Mouse (Mus musculus) ES-Bruce4 (cell line): Measurements from ENCODE around the gene Rimkla.

Experiments used
- CTCF ChIP-seq: IDR thresholded peaks from one replicate; pipeline ENCODE4 v1.8.1; 2011; ENCODE audit warnings: low read depth, low read length
- EP300 ChIP-seq: IDR thresholded peaks from 2 replicates; pipeline ENCODE4 v1.6.1; 2011; ENCODE audit warnings: low read depth, low read length; ENCODE audit not compliant: insufficient read depth

DNA sequence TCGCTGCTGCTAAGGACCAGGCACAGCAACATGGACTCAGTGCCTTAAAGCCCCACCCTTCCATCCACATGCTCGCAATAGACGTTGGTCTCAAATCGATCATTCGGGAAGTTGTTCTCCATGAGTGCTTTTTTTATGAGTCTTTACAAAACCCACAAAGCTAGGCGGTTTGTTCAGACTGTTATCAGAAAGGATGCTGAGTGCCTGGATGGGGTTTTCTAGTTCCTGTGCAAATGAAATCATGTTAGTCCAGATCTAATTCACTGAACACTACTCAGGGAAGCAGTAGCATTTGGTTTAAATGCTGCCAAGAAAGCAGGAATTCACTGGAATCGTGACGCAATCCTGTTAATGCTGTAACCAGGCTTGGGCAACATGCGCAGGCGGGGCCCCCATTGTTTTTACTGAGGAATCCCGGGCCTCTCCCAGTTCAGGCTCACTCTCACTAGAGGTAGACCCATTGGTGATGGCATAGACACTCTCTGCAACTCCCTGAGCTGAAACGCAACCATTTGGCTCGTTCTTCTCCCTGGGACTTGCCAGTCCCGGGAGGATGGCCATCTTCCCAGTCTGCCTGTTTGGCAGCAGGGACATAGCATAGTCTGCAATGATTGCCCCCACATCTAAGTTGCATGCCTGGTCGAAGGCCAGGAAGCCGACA lies 24.6 kb downstream of the Rimkla start:
- TF ChIP-seq CTCF = no peak
- TF ChIP-seq EP300 = no peak
